Comparison of ENCODE assay signal across 22 mouse cellular contexts in genomic region chr9:32571676-32572075, GRCm38 (mm10). TPM values are rescaled to one million over a fixed set of nuclear protein-coding genes. Genes with fewer than 3 reads are reported as not detected.
DNase-seq lines count a peak whose midpoint lies in the region; ATAC-seq and TF ChIP-seq lines count a peak whose summit lies in the region.
"Had no signal": no experiment of that assay in that cellular context is flagged by ENCODE, and none has a peak within 500 bp of the region (broad histone marks: within the 10 kb centered on the region; RNA-seq: fewer than 3 reads in every experiment).

No protein-coding gene starts in this region.

- H3K4me2 ChIP-seq in stomach, embryonic 14.5 days (replicated peaks; ENCODE audit: low read depth, low read length): no peak overlapping the region
- H3K4me2 ChIP-seq in stomach, postnatal 0 days (replicated peaks; ENCODE audit: low read depth): no peak overlapping the region
- H3K4me2 ChIP-seq in embryonic facial prominence, embryonic 15.5 days (replicated peaks): no peak overlapping the region
- H3K4me2 ChIP-seq: forebrain, embryonic 12.5 days; heart, embryonic 11.5 days; heart, embryonic 15.5 days; hindbrain, embryonic 15.5 days had no signal

- 40% methylated on average over 4 of the region's 4 CpGs for WGBS in stomach, embryonic 14.5 days
- 41% methylated on average over 4 of the region's 4 CpGs for WGBS in stomach, postnatal 0 days
- WGBS in embryonic facial prominence, embryonic 15.5 days: 37% methylated on average over 4 of the region's 4 CpGs

- TF ChIP-seq CTCF in stomach, postnatal 0 days (IDR thresholded peaks at IDR 0.05; ENCODE audit: low read depth): no peak

- no peak overlapping the region for H3K4me3 ChIP-seq in stomach, embryonic 14.5 days (ENCODE audit: low read depth, low read length)
- H3K4me3 ChIP-seq in stomach, postnatal 0 days (ENCODE audit: low read depth, low read length): no peak overlapping the region
- H3K4me3 ChIP-seq in embryonic facial prominence, embryonic 15.5 days (replicated peaks): no peak overlapping the region
- H3K4me3 ChIP-seq: forebrain, embryonic 12.5 days; heart, adult 2 months; heart, embryonic 15.5 days; hindbrain, embryonic 15.5 days had no signal

- H3K27me3 ChIP-seq in stomach, embryonic 14.5 days (ENCODE audit: control insufficient read depth, insufficient read depth, low read length): no peaks in the 10 kb centered on the region
- no peaks in the 10 kb centered on the region for H3K27me3 ChIP-seq in stomach, postnatal 0 days (ENCODE audit: control insufficient read depth, insufficient read depth, low read length)
- no peaks in the 10 kb centered on the region for H3K27me3 ChIP-seq in embryonic facial prominence, embryonic 15.5 days
- H3K27me3 ChIP-seq: forebrain, embryonic 12.5 days; heart, embryonic 15.5 days; hindbrain, embryonic 15.5 days had no signal

- DNase-seq in cerebellum, postnatal 10 days: peak; percentile 41 to 66
- DNase-seq in cerebellum, postnatal 4 days (ENCODE audit: low spot score in 2 of 2): no peak
- DNase-seq in stomach, postnatal 0 days (ENCODE audit: low spot score): no peak
- DNase-seq in gastrocnemius, postnatal 10 days: no peak
- DNase-seq in spleen, postnatal 4 days (ENCODE audit: low spot score in 2 of 2): no peak
- DNase-seq: adrenal gland, adult 8-10 months; adrenal gland, postnatal 36 days; B cell, adult 2 months; cerebellum, adult 2 months; cerebellum, postnatal 14 days; gastrocnemius, postnatal 14 days; heart, adult 2 months; heart, postnatal 14 days had no signal

- peak overlapping the region; percentile 48; the same call in 1 of the 2 replicates for H3K27ac ChIP-seq in stomach, embryonic 14.5 days (ENCODE audit: low read length)
- no peak overlapping the region for H3K27ac ChIP-seq in stomach, postnatal 0 days (replicated peaks)
- 0 out of 2 replicates have a peak overlapping the region, but pooled peaks have one; percentile 39 for H3K27ac ChIP-seq in embryonic facial prominence, embryonic 15.5 days (replicated peaks)
- H3K27ac ChIP-seq: forebrain, embryonic 12.5 days; heart, adult 2 months; heart, embryonic 15.5 days; hindbrain, embryonic 15.5 days had no signal

- no peaks in the 10 kb centered on the region for H3K36me3 ChIP-seq in stomach, embryonic 14.5 days (ENCODE audit: control insufficient read depth, insufficient read depth, low read length)
- no peaks in the 10 kb centered on the region for H3K36me3 ChIP-seq in stomach, postnatal 0 days (ENCODE audit: control insufficient read depth, insufficient read depth, low read length)
- no peaks in the 10 kb centered on the region for H3K36me3 ChIP-seq in embryonic facial prominence, embryonic 15.5 days
- H3K36me3 ChIP-seq: forebrain, embryonic 12.5 days; G1E; heart, embryonic 15.5 days; hindbrain, embryonic 15.5 days had no signal

- no peak overlapping the region for H3K9ac ChIP-seq in stomach, embryonic 14.5 days (replicated peaks; ENCODE audit: low read depth, low read length)
- no peak overlapping the region for H3K9ac ChIP-seq in stomach, postnatal 0 days (ENCODE audit: low read length)
- H3K9ac ChIP-seq in embryonic facial prominence, embryonic 15.5 days: no peak overlapping the region
- H3K9ac ChIP-seq: forebrain, embryonic 12.5 days; heart, embryonic 15.5 days; hindbrain, embryonic 15.5 days had no signal

- no peak for TF ChIP-seq EP300 in stomach, postnatal 0 days (optimal IDR thresholded peaks at IDR 0.05)

- H3K4me1 ChIP-seq in stomach, embryonic 14.5 days (ENCODE audit: control insufficient read depth, insufficient read depth, low read length): 0 out of 2 replicates have a peak, but pooled peaks cover 3% of the 10 kb centered on the region
- H3K4me1 ChIP-seq in stomach, postnatal 0 days (replicated peaks; ENCODE audit: control insufficient read depth, insufficient read depth): no peaks in the 10 kb centered on the region
- peaks cover 22% of the 10 kb centered on the region for H3K4me1 ChIP-seq in embryonic facial prominence, embryonic 15.5 days
- H3K4me1 ChIP-seq: forebrain, embryonic 12.5 days; hindbrain, embryonic 15.5 days had no signal

- ATAC-seq in stomach, embryonic 14.5 days (ENCODE audit: insufficient number of reproducible peaks, insufficient read depth, low FRiP score, low read depth): no peak
- no peak for ATAC-seq in stomach, postnatal 0 days (ENCODE audit: low FRiP score, low TSS enrichment)
- ATAC-seq in embryonic facial prominence, embryonic 15.5 days (ENCODE audit: insufficient number of reproducible peaks, low FRiP score, low TSS enrichment, low read depth): 0 out of 2 replicates have a peak, but pooled peaks have one; percentile 24
- ATAC-seq: CD4-positive, CD25-positive, alpha-beta regulatory T cell, adult 4 months; forebrain, embryonic 16.5 days had no signal

- no peaks in the 10 kb centered on the region for H3K9me3 ChIP-seq in stomach, embryonic 14.5 days (ENCODE audit: control insufficient read depth, low read depth, low read length)
- H3K9me3 ChIP-seq in stomach, postnatal 0 days (ENCODE audit: control insufficient read depth, low read length): no peaks in the 10 kb centered on the region
- no peaks in the 10 kb centered on the region for H3K9me3 ChIP-seq in embryonic facial prominence, embryonic 15.5 days (replicated peaks)
- H3K9me3 ChIP-seq: forebrain, embryonic 12.5 days; heart, embryonic 15.5 days; hindbrain, embryonic 15.5 days had no signal

RNA-seq across cellular contexts. Expression of gene Fli1, which starts 29.0 kb away (rescaled TPM):
- 11.4 and 11.6 TPM in 2 replicates for polyA plus RNA-seq in stomach, embryonic 14.5 days (2014; fragmentation: Nextera tagmentation; extraction: Ambion mirVana)
- polyA plus RNA-seq in stomach, postnatal 0 days (2015; fragmentation: Nextera tagmentation; extraction: Ambion mirVana): 4.6 and 4.9 TPM in 2 replicates
- polyA plus RNA-seq in embryonic facial prominence, embryonic 15.5 days (2015; fragmentation: Nextera tagmentation; extraction: Ambion mirVana): 18.2 and 18.7 TPM in 2 replicates
- total RNA-seq in gastrocnemius, postnatal 10 days (2021): 10 to 100 TPM; 17.2 to 19.9 TPM

Comparison
In these comparisons a context has a peak if more than half of its experiments do, and no peak if none do; other contexts are left out.
1. DNase-seq: peak in cerebellum, postnatal 10 days (2 of 2); none in cerebellum, postnatal 4 days (0 of 2), stomach, postnatal 0 days (single experiment), gastrocnemius, postnatal 10 days (single experiment) and spleen, postnatal 4 days (0 of 2).